Mouse (Mus musculus) stomach, embryonic 15.5 days (tissue): ENCODE data around the gene Tmem62. TPM values are rescaled to one million over a fixed set of nuclear protein-coding genes. Genes with fewer than 3 reads are reported as not detected.

Experiments used
- ATAC-seq: fragments of 200-750 bp; cut with Nextera tagmentation; 2 replicates; pipeline ENCODE4 v1.8.0; 2017; ENCODE audit warnings: low read depth, moderate number of reproducible peaks, moderate TSS enrichment; ENCODE audit not compliant: insufficient read depth, low FRiP score
- H3K27ac ChIP-seq: fragments of 300-500 bp; sonication (generic); 2 replicates; pipeline ENCODE4 v1.5.1; 2015; ENCODE audit warnings: mild to moderate bottlenecking, inconsistent platforms
- H3K27me3 ChIP-seq: fragments of 300-500 bp; sonication (generic); replicated peaks from 2 replicates; pipeline ENCODE4 v1.6.1; 2015; ENCODE audit warnings: inconsistent platforms
- H3K36me3 ChIP-seq: fragments of 300-500 bp; sonication (generic); 2 replicates; pipeline ENCODE4 v1.6.1; 2015; ENCODE audit warnings: inconsistent platforms
- H3K4me1 ChIP-seq: fragments of 300-500 bp; sonication (generic); 2 replicates; pipeline ENCODE4 v1.6.1; 2015; ENCODE audit warnings: inconsistent platforms
- H3K4me2 ChIP-seq: fragments of 300-500 bp; sonication (generic); 2 replicates; pipeline ENCODE4 v1.6.1; 2015; ENCODE audit warnings: mild to moderate bottlenecking, inconsistent platforms
- H3K4me3 ChIP-seq: fragments of 300-500 bp; sonication (generic); replicated peaks from 2 replicates; pipeline ENCODE4 v1.5.1; 2015; ENCODE audit warnings: inconsistent platforms
- H3K9ac ChIP-seq: fragments of 300-500 bp; sonication (generic); 2 replicates; pipeline ENCODE4 v1.6.1; 2015; ENCODE audit warnings: inconsistent platforms
- H3K9me3 ChIP-seq: fragments of 300-500 bp; sonication (generic); 2 replicates; pipeline ENCODE4 v1.6.1; 2016; ENCODE audit warnings: inconsistent platforms
- WGBS: fragments of 180-500 bp; shearing (Covaris S2); methylation state at CpG from one replicate; pipeline ENCODE4 v1.1.7; 2015; 5-methylcytosine and 5-hydroxymethylcytosine counted together
- polyA plus RNA-seq: library from polyadenylated mRNA; unstranded; fragments of >200 nt; fragmentation: Nextera tagmentation; extraction: Ambion mirVana; gene quantifications from 2 replicates; pipeline ENCODE4 v1.2.1, GENCODE M21; 2015

Gene Tmem62
- 3.5 and 4.9 TPM in 2 replicates for polyA plus RNA-seq

- H3K27ac ChIP-seq = peak within 1 kb of the TSS; percentile 79
- ATAC-seq = peak; percentile 81
- WGBS = 1% methylated on average over 63 of the region's 71 CpGs
Observed at GRCm38 (mm10) chr2:120976990-120977925, at the start of gene Tmem62. Tmem62 (plus strand) TSS chr2:120977017.

GRCm38 (mm10) chr2:120933038-120933437, 43.8 kb upstream of the Tmem62 start:
- 95% methylated on average over 3 of the region's 3 CpGs for WGBS
- H3K27ac ChIP-seq = no peak overlapping the region

More at GRCm38 (mm10) chr2:120976990-120977925, at the start of gene Tmem62:
- peak within 1 kb of the TSS; percentile 96 for H3K4me2 ChIP-seq
- H3K27me3 ChIP-seq = no peaks in the 10 kb centered on the region
- peak within 1 kb of the TSS; percentile 84 for H3K9ac ChIP-seq
- H3K4me1 ChIP-seq = no peaks in the 10 kb centered on the region
- H3K9me3 ChIP-seq = no peaks in the 10 kb centered on the region
- H3K36me3 ChIP-seq = no peaks in the 10 kb centered on the region
- peak within 1 kb of the TSS; percentile 74 for H3K4me3 ChIP-seq

GRCm38 (mm10) chr2:120951208-120951607, 25.6 kb upstream of the Tmem62 start:
- Histone ChIP-seq H3K4me3 (no peak overlapping the region), H3K9me3 (no peaks in the 10 kb centered on the region), H3K9ac (no peak overlapping the region), H3K27me3 (no peaks in the 10 kb centered on the region), H3K27ac (no peak overlapping the region), H3K4me2 (no peak overlapping the region), H3K4me1 (0 out of 2 replicates have a peak, but pooled peaks cover 3% of the 10 kb centered on the region), H3K36me3 (peaks cover 29% of the 10 kb centered on the region)
- 85% methylated on average over 5 of the region's 5 CpGs for WGBS
- ATAC-seq = no peak

More at GRCm38 (mm10) chr2:120933038-120933437, 43.8 kb upstream of the Tmem62 start:
- Histone ChIP-seq H3K4me1 (no peaks in the 10 kb centered on the region), H3K4me2 (no peak overlapping the region), H3K27me3 (no peaks in the 10 kb centered on the region), H3K4me3 (no peak overlapping the region), H3K9ac (no peak overlapping the region), H3K36me3 (peaks cover 10% of the 10 kb centered on the region), H3K9me3 (no peaks in the 10 kb centered on the region)
- no peak for ATAC-seq

- ATAC-seq = peak; percentile 35; the same call in 1 of the 2 replicates
- Histone ChIP-seq H3K4me3 (no peak overlapping the region), H3K9ac (no peak overlapping the region), H3K4me1 (0 out of 2 replicates have a peak, but pooled peaks cover 3% of the 10 kb centered on the region), H3K36me3 (peaks cover 20% of the 10 kb centered on the region; the same call in 1 of the 2 replicates), H3K4me2 (no peak overlapping the region), H3K9me3 (no peaks in the 10 kb centered on the region), H3K27ac (no peak overlapping the region), H3K27me3 (no peaks in the 10 kb centered on the region)
- WGBS = 40% methylated on average over 2 of the region's 2 CpGs
Observed at GRCm38 (mm10) chr2:120952176-120952938, 24.5 kb upstream of the Tmem62 start.

GRCm38 (mm10) chr2:120959363-120959762, 17.5 kb upstream of the Tmem62 start:
- H3K27ac ChIP-seq = no peak overlapping the region
- no peaks in the 10 kb centered on the region for H3K27me3 ChIP-seq
- no peaks in the 10 kb centered on the region for H3K4me1 ChIP-seq
- 85% methylated on average over 2 of the region's 2 CpGs for WGBS
- no peak overlapping the region for H3K9ac ChIP-seq
- H3K36me3 ChIP-seq = 0 out of 2 replicates have a peak, but pooled peaks cover 3% of the 10 kb centered on the region
- no peak overlapping the region for H3K4me2 ChIP-seq
- no peak overlapping the region for H3K4me3 ChIP-seq
- no peak for ATAC-seq
- no peaks in the 10 kb centered on the region for H3K9me3 ChIP-seq

- WGBS = 82% methylated on average over 5 of the region's 5 CpGs
Observed at GRCm38 (mm10) chr2:120959827-120960226, 17.0 kb upstream of the Tmem62 start.

GRCm38 (mm10) chr2:120960261-120960660, 16.6 kb upstream of the Tmem62 start:
- Histone ChIP-seq H3K36me3 (0 out of 2 replicates have a peak, but pooled peaks cover under 1% of the 10 kb centered on the region), H3K9me3 (no peaks in the 10 kb centered on the region), H3K4me3 (no peak overlapping the region), H3K4me2 (no peak overlapping the region), H3K9ac (no peak overlapping the region), H3K4me1 (no peaks in the 10 kb centered on the region), H3K27me3 (no peaks in the 10 kb centered on the region), H3K27ac (no peak overlapping the region)
- WGBS = 51% methylated on average over 1 of the region's 1 CpGs
- ATAC-seq = no peak

More at GRCm38 (mm10) chr2:120959827-120960226, 17.0 kb upstream of the Tmem62 start:
- H3K4me2 ChIP-seq = no peak overlapping the region
- no peaks in the 10 kb centered on the region for H3K27me3 ChIP-seq
- no peak overlapping the region for H3K27ac ChIP-seq
- H3K4me1 ChIP-seq = no peaks in the 10 kb centered on the region
- ATAC-seq = peak; percentile 58; the same call in 1 of the 2 replicates
- H3K36me3 ChIP-seq = 0 out of 2 replicates have a peak, but pooled peaks cover 3% of the 10 kb centered on the region
- no peaks in the 10 kb centered on the region for H3K9me3 ChIP-seq
- no peak overlapping the region for H3K4me3 ChIP-seq
- no peak overlapping the region for H3K9ac ChIP-seq

GRCm38 (mm10) chr2:120963110-120963509, 13.7 kb upstream of the Tmem62 start:
- Histone ChIP-seq H3K9me3 (no peaks in the 10 kb centered on the region), H3K4me3 (no peak overlapping the region), H3K36me3 (no peaks in the 10 kb centered on the region), H3K9ac (no peak overlapping the region), H3K27ac (no peak overlapping the region), H3K4me2 (no peak overlapping the region), H3K4me1 (no peaks in the 10 kb centered on the region), H3K27me3 (no peaks in the 10 kb centered on the region)
- WGBS = 85% methylated on average over 7 of the region's 7 CpGs
- ATAC-seq = no peak

- Histone ChIP-seq H3K9ac (no peak overlapping the region), H3K4me1 (peaks cover 7% of the 10 kb centered on the region; the same call in 1 of the 2 replicates), H3K9me3 (no peaks in the 10 kb centered on the region), H3K4me2 (no peak overlapping the region), H3K4me3 (no peak overlapping the region), H3K36me3 (no peaks in the 10 kb centered on the region), H3K27me3 (no peaks in the 10 kb centered on the region), H3K27ac (no peak overlapping the region)
- no peak for ATAC-seq
- WGBS = 86% methylated on average over 3 of the region's 3 CpGs
Observed at GRCm38 (mm10) chr2:120965486-120965885, 11.3 kb upstream of the Tmem62 start.

- H3K4me3 ChIP-seq = peak overlapping the region; percentile 77
- under 1% methylated on average over 23 of the region's 23 CpGs for WGBS
- H3K27ac ChIP-seq = peak overlapping the region; percentile 78
- H3K4me1 ChIP-seq = peaks cover 7% of the 10 kb centered on the region; the same call in 1 of the 2 replicates
- H3K4me2 ChIP-seq = peak overlapping the region; percentile 82
- no peaks in the 10 kb centered on the region for H3K27me3 ChIP-seq
- H3K9ac ChIP-seq = peak overlapping the region; percentile 59
- ATAC-seq = 0 out of 2 replicates have a peak, but pooled peaks have one; percentile 12
- H3K36me3 ChIP-seq = no peaks in the 10 kb centered on the region
- H3K9me3 ChIP-seq = no peaks in the 10 kb centered on the region
Observed at GRCm38 (mm10) chr2:120970045-120970539, 6.7 kb upstream of the Tmem62 start.

GRCm38 (mm10) chr2:120970559-120971080, 6.2 kb upstream of the Tmem62 start, which contains the start of gene Ubr1:
Ubr1 (minus strand) TSS chr2:120970715.
- no peaks in the 10 kb centered on the region for H3K27me3 ChIP-seq
- H3K4me2 ChIP-seq = peak within 1 kb of the TSS; percentile 82
- H3K36me3 ChIP-seq = no peaks in the 10 kb centered on the region
- peak within 1 kb of the TSS; percentile 59 for H3K9ac ChIP-seq
- under 1% methylated on average over 39 of the region's 39 CpGs for WGBS
- peaks cover 7% of the 10 kb centered on the region; the same call in 1 of the 2 replicates for H3K4me1 ChIP-seq
- H3K4me3 ChIP-seq = peak within 1 kb of the TSS; percentile 77
- no peaks in the 10 kb centered on the region for H3K9me3 ChIP-seq
- H3K27ac ChIP-seq = peak within 1 kb of the TSS; percentile 78
- ATAC-seq = peak; percentile 85
